Mouse (Mus musculus): ENCODE results near the gene Zfp329. TPM values are rescaled to one million over a fixed set of nuclear protein-coding genes. Genes with fewer than 3 reads are reported as not detected.

The Zfp329 gene
- polyA plus RNA-seq, 1 experiment from 2014 or later: 27.0 TPM

DNA sequence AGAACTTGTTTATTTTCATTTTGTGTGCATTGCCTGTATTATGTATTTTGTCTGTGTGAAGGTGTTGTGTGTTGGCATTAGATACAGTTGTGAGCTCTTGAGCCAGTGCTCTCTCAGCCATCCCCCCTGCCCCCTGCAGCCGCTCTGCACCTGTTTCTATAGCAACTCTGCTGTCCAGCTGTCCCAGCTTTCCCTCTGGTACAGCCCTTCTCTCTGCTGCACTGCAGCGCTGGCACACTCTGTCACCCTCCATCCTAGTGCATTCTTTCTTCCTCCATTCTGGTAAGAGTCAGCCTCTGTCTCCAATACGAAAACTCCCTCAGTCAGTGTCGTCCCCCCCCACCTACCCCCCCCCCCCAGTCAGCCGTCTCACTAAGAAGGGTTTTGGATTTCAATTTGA, 30.6 kb downstream of the Zfp329 start:
- Histone ChIP-seq H3K27me3 (replicated peaks) (no peaks in the 10 kb centered on the region), H3K9ac (replicated peaks) (no peak overlapping the region), H3K4me3 (replicated peaks) (no peak overlapping the region), H3K4me2 (no peak overlapping the region), H3K9me3 (replicated peaks) (no peaks in the 10 kb centered on the region), H3K36me3 (no peaks in the 10 kb centered on the region), H3K27ac (replicated peaks) (no peak overlapping the region), H3K4me1 (no peaks in the 10 kb centered on the region)
- ATAC-seq (ENCODE audit: low FRiP score): no peak
- 30% methylated on average over 5 of the region's 5 CpGs for WGBS

DNA sequence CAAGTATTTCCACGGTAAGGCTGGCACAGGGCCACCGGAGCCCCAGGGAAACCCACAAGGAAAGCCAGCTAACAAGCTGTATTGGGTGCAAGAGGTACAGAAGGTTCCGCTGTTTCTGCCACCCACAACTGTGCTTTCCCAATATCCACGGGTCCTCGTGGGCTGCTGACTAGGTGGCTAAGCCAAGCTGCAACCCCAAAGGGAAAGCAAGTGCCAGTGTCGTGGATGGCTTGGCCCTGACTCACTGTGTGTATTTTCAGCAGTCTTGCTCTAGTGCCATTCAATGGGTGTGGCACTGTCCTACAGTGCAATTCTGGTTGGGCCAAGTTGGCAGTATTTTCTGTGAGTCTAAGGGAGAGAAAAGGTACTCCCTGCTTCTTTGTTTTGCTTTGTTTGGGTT, 31.3 kb downstream of the Zfp329 start:
- 75% methylated on average over 6 of the region's 6 CpGs for WGBS
- ATAC-seq (ENCODE audit: low FRiP score): no peak
- H3K27ac ChIP-seq (replicated peaks): no peak overlapping the region

DNA sequence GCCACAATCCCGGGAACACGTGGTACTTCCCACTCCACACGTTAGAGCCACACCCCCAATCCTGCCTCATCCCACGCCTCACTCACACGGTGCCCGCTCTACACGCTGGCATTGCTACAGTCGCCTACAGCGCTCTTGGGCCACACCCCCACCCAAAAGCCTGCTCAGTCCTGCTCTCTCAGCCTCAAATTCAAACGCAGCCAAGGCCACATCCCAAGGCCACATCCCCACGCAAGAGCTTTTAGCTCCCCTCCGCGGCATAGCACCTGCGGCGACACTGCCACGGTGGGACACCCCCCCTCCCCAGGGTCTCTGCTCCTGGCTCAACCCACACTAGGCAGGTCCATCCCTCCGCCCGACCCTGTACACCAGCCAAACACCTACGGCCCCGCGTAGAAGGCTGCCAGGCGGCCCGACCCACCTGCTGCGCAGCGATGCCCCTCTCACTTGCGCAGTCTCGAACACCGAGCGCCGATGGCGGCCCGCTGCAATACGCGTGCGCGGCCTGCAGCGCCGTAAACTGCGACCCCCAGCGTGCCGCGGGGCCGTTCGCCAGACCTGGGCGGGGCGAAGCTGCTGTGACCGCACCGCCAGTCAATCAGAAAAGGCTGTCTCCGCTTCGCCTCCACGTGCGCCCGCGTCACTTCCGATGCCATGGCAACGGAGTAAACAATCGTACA, 38.4 kb downstream of the Zfp329 start:
- peaks cover 6% of the 10 kb centered on the region for H3K36me3 ChIP-seq
- H3K27me3 ChIP-seq (replicated peaks): no peaks in the 10 kb centered on the region
- WGBS: under 1% methylated on average over 57 of the region's 57 CpGs
- ATAC-seq (ENCODE audit: low FRiP score): peak; percentile 97
- H3K4me3 ChIP-seq (replicated peaks): peak overlapping the region; percentile 65
- peaks cover 12% of the 10 kb centered on the region for H3K4me1 ChIP-seq
- peak overlapping the region; percentile 75 for H3K27ac ChIP-seq (replicated peaks)
- peak overlapping the region; percentile 80 for H3K4me2 ChIP-seq
- 0 out of 2 replicates have a peak, but pooled peaks cover 4% of the 10 kb centered on the region for H3K9me3 ChIP-seq (replicated peaks)
- peak overlapping the region; percentile 70 for H3K9ac ChIP-seq (replicated peaks)

More for the DNA sequence above, 31.3 kb downstream of the Zfp329 start:
- Histone ChIP-seq H3K4me2 (no peak overlapping the region), H3K27me3 (replicated peaks) (no peaks in the 10 kb centered on the region), H3K4me1 (no peaks in the 10 kb centered on the region), H3K36me3 (no peaks in the 10 kb centered on the region), H3K9me3 (replicated peaks) (no peaks in the 10 kb centered on the region), H3K4me3 (replicated peaks) (no peak overlapping the region), H3K9ac (replicated peaks) (no peak overlapping the region)

DNA sequence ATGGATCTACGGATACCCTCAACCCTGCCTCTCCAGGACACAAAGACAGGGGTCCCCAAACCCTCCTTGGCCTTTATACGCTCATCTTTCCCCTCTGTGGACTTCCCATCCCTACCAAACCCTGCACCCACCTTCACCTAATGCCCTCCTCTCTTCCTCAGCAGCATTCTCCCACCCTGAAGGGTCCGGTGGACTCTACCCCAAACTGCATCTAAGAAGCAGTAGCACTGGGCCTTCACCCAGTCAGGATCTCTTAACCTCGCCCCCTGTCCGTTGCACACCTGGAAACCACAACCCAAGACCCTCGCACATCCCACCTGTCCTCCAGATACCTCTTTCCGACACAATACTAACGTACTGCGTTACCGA, 38.9 kb downstream of the Zfp329 start:
- H3K9ac ChIP-seq (replicated peaks): peak overlapping the region; percentile 70
- H3K9me3 ChIP-seq (replicated peaks): peaks cover 4% of the 10 kb centered on the region; the same call in 1 of the 2 replicates
- H3K27me3 ChIP-seq (replicated peaks): no peaks in the 10 kb centered on the region
- ATAC-seq (ENCODE audit: low FRiP score): peak; percentile 53; the same call in 1 of the 2 replicates
- peaks cover 12% of the 10 kb centered on the region for H3K4me1 ChIP-seq
- peak overlapping the region; percentile 75 for H3K27ac ChIP-seq (replicated peaks)
- H3K4me2 ChIP-seq: peak overlapping the region; percentile 80
- H3K4me3 ChIP-seq (replicated peaks): peak overlapping the region; percentile 65
- WGBS: 24% methylated on average over 10 of the region's 10 CpGs
- H3K36me3 ChIP-seq: peaks cover 11% of the 10 kb centered on the region

DNA sequence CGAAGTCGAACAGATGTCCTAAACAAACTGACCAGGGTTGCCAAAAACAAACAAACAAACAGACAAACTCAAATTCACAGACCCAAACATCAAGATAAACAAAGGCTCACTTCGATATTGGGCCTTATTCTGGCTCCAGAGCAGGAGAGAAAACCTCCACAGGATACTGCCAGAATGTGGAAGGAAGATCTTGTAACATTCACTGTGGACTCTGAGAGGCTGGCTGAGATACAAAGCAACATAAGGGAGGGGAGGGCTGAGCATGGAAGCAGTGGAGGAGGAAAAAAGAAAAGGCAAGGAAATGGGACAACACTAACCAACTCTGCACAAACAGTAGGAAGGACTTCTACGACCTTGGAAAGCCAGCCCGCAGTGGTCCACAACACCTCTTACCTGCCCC, 39.5 kb downstream of the Zfp329 start:
- H3K27ac ChIP-seq (replicated peaks): no peak overlapping the region
- WGBS: 96% methylated on average over 5 of the region's 5 CpGs

DNA sequence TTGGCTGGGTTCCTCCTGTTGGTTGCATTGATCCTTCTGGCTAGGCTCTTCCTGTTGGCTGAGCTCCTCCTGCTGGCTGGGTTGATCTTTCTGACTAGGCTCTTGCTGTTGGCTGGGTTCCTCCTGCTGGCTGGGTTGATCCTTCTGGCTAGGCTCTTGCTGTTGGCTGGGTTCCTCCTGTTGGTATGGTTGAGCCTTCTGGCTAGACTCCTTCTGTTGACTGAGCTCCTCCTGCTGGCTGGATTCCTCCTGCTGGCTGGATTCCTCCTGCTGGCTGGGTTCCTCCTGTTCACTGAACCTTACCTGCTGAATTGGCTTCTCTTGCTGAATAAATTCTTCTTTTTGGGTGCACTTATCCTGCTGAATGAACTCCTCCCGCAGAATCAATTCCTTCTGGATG, 44.1 kb downstream of the Zfp329 start:
- no peaks in the 10 kb centered on the region for H3K27me3 ChIP-seq (replicated peaks)
- WGBS: 88% methylated on average over 1 of the region's 1 CpGs
- H3K4me1 ChIP-seq: peaks cover 9% of the 10 kb centered on the region
- H3K36me3 ChIP-seq: peaks cover 62% of the 10 kb centered on the region
- ATAC-seq (ENCODE audit: low FRiP score): no peak
- H3K27ac ChIP-seq (replicated peaks): no peak overlapping the region
- H3K9ac ChIP-seq (replicated peaks): no peak overlapping the region
- no peak overlapping the region for H3K4me3 ChIP-seq (replicated peaks)
- H3K4me2 ChIP-seq: no peak overlapping the region
- peaks cover 4% of the 10 kb centered on the region; the same call in 1 of the 2 replicates for H3K9me3 ChIP-seq (replicated peaks)

More for the DNA sequence above, 39.5 kb downstream of the Zfp329 start:
- no peak overlapping the region for H3K9ac ChIP-seq (replicated peaks)
- ATAC-seq (ENCODE audit: low FRiP score): no peak
- H3K4me1 ChIP-seq: peaks cover 12% of the 10 kb centered on the region
- H3K36me3 ChIP-seq: peaks cover 17% of the 10 kb centered on the region
- peak overlapping the region; percentile 65 for H3K4me3 ChIP-seq (replicated peaks)
- peak overlapping the region; percentile 80 for H3K4me2 ChIP-seq
- no peaks in the 10 kb centered on the region for H3K27me3 ChIP-seq (replicated peaks)
- peaks cover 4% of the 10 kb centered on the region; the same call in 1 of the 2 replicates for H3K9me3 ChIP-seq (replicated peaks)

DNA sequence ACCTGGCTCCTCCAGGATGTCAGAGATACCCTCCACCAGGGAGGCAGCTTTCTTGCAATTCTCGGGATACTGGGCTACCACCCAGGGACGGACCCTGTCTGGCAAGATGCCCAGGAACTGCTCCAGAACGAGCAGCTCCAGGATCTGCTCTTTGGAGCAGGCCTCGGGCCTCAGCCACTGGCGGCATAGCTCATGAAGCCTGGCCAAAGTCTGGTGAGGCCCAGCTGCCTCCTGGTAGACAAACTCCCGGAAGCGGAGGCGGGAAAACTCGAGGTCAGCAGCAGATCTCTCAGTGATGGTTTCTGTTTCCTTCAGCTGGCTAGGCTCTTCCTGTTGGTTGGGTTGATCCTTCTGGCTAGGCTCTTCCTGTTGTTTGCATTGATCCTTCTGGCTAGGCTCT, 44.5 kb downstream of the Zfp329 start:
- Histone ChIP-seq H3K4me1 (peaks cover 4% of the 10 kb centered on the region), H3K4me3 (replicated peaks) (no peak overlapping the region), H3K4me2 (no peak overlapping the region), H3K27ac (replicated peaks) (no peak overlapping the region), H3K27me3 (replicated peaks) (no peaks in the 10 kb centered on the region), H3K9ac (replicated peaks) (no peak overlapping the region), H3K9me3 (replicated peaks) (peaks cover 4% of the 10 kb centered on the region; the same call in 1 of the 2 replicates), H3K36me3 (peaks cover 67% of the 10 kb centered on the region)
- 95% methylated on average over 9 of the region's 9 CpGs for WGBS
- ATAC-seq (ENCODE audit: low FRiP score): no peak

Other genes with a start within 250 kb of the Zfp329 start
- gene Vmn2r53, start 210.1 kb downstream of the Zfp329 start, polyA plus RNA-seq (2015; fragmentation: Nextera tagmentation; extraction: Ambion mirVana): 0.01 TPM in 1 of 2 replicates, not detected in the other
- not detected in 2 replicates for gene Vmn2r54, start 178.5 kb downstream of the Zfp329 start, polyA plus RNA-seq (2015; fragmentation: Nextera tagmentation; extraction: Ambion mirVana)
- gene Vmn2r55, start 133.9 kb downstream of the Zfp329 start, polyA plus RNA-seq (2015; fragmentation: Nextera tagmentation; extraction: Ambion mirVana): not detected in 2 replicates
- gene Vmn2r56, start 83.9 kb downstream of the Zfp329 start, polyA plus RNA-seq (2015; fragmentation: Nextera tagmentation; extraction: Ambion mirVana): not detected in 2 replicates
- 25.2 and 33.4 TPM in 2 replicates for gene Zscan18, start 15.2 kb downstream of the Zfp329 start, polyA plus RNA-seq (2015; fragmentation: Nextera tagmentation; extraction: Ambion mirVana)
- gene Zfp110, start 15.9 kb upstream of the Zfp329 start, polyA plus RNA-seq (2015; fragmentation: Nextera tagmentation; extraction: Ambion mirVana): 23.4 and 25.4 TPM in 2 replicates
- gene Zfp128, start 62.3 kb upstream of the Zfp329 start, polyA plus RNA-seq (2015; fragmentation: Nextera tagmentation; extraction: Ambion mirVana): 6.7 and 7.5 TPM in 2 replicates
- gene Zscan22, start 79.0 kb upstream of the Zfp329 start, polyA plus RNA-seq (2015; fragmentation: Nextera tagmentation; extraction: Ambion mirVana): 9.8 and 13.6 TPM in 2 replicates
- gene Rps5, start 103.4 kb upstream of the Zfp329 start, polyA plus RNA-seq (2015; fragmentation: Nextera tagmentation; extraction: Ambion mirVana): 564 and 667 TPM in 2 replicates
- gene Rnf225, start 108.6 kb upstream of the Zfp329 start, polyA plus RNA-seq (2015; fragmentation: Nextera tagmentation; extraction: Ambion mirVana): 0.96 and 1.1 TPM in 2 replicates
- gene Zfp324, start 147.0 kb upstream of the Zfp329 start, polyA plus RNA-seq (2015; fragmentation: Nextera tagmentation; extraction: Ambion mirVana): 13.1 and 13.3 TPM in 2 replicates
- 9.1 and 10.3 TPM in 2 replicates for gene Zfp446, start 159.0 kb upstream of the Zfp329 start, polyA plus RNA-seq (2015; fragmentation: Nextera tagmentation; extraction: Ambion mirVana)
- 0.49 and 0.68 TPM in 2 replicates for gene Slc27a5, start 179.3 kb upstream of the Zfp329 start, polyA plus RNA-seq (2015; fragmentation: Nextera tagmentation; extraction: Ambion mirVana)
- gene Trim28, start 180.3 kb upstream of the Zfp329 start, polyA plus RNA-seq (2015; fragmentation: Nextera tagmentation; extraction: Ambion mirVana): 202 and 224 TPM in 2 replicates
- gene Zbtb45, start 191.2 kb upstream of the Zfp329 start, polyA plus RNA-seq (2015; fragmentation: Nextera tagmentation; extraction: Ambion mirVana): 37.6 and 38.7 TPM in 2 replicates
- 165 and 170 TPM in 2 replicates for gene Chmp2a, start 215.9 kb upstream of the Zfp329 start, polyA plus RNA-seq (2015; fragmentation: Nextera tagmentation; extraction: Ambion mirVana)
- gene Ube2m, start 219.4 kb upstream of the Zfp329 start, polyA plus RNA-seq (2015; fragmentation: Nextera tagmentation; extraction: Ambion mirVana): 129 and 149 TPM in 2 replicates
- 7.7 and 8.8 TPM in 2 replicates for gene Mzf1, start 235.9 kb upstream of the Zfp329 start, polyA plus RNA-seq (2015; fragmentation: Nextera tagmentation; extraction: Ambion mirVana)